Mouse (Mus musculus): Measurements from ENCODE around the gene Scn3b.

The Scn3b gene

GRCm38 (mm10) chr9:40269103-40269861 lies at the start of gene Scn3b:
Scn3b (plus strand) TSS chr9:40269217.
- peak; percentile 22 to 45 for DNase-seq (ENCODE audit: low spot score in 2 of 2)

GRCm38 (mm10) chr9:40224289-40224688 lies 44.7 kb upstream of the Scn3b start:
- no peak for DNase-seq (ENCODE audit: low spot score in 2 of 2)

- DNase-seq (ENCODE audit: low spot score in 2 of 2), result no peak
Measured at GRCm38 (mm10) chr9:40227874-40228789, 40.9 kb upstream of the Scn3b start.

- no peak for DNase-seq (ENCODE audit: low spot score in 2 of 2)
Measured at GRCm38 (mm10) chr9:40228804-40229331, 40.1 kb upstream of the Scn3b start.

GRCm38 (mm10) chr9:40229479-40229878 lies 39.5 kb upstream of the Scn3b start:
- DNase-seq (ENCODE audit: low spot score in 2 of 2), result no peak

- no peak for DNase-seq (ENCODE audit: low spot score in 2 of 2)
Measured at GRCm38 (mm10) chr9:40231019-40231418, 38.0 kb upstream of the Scn3b start.

GRCm38 (mm10) chr9:40234233-40235072 lies 34.6 kb upstream of the Scn3b start:
- DNase-seq (ENCODE audit: low spot score in 2 of 2), result no peak

- no peak for DNase-seq (ENCODE audit: low spot score in 2 of 2)
Measured at GRCm38 (mm10) chr9:40235220-40235619, 33.8 kb upstream of the Scn3b start.

- DNase-seq (ENCODE audit: low spot score in 2 of 2), result no peak
Measured at GRCm38 (mm10) chr9:40239749-40240148, 29.3 kb upstream of the Scn3b start.

GRCm38 (mm10) chr9:40240311-40240710 lies 28.7 kb upstream of the Scn3b start:
- no peak for DNase-seq (ENCODE audit: low spot score in 2 of 2)

GRCm38 (mm10) chr9:40241223-40241801 lies 27.7 kb upstream of the Scn3b start:
- DNase-seq (ENCODE audit: low spot score in 2 of 2), result no peak

GRCm38 (mm10) chr9:40241951-40242888 lies 26.8 kb upstream of the Scn3b start:
- DNase-seq (ENCODE audit: low spot score in 2 of 2), result no peak

GRCm38 (mm10) chr9:40245466-40245865 lies 23.6 kb upstream of the Scn3b start:
- DNase-seq (ENCODE audit: low spot score in 2 of 2), result no peak

GRCm38 (mm10) chr9:40245974-40246665 lies 22.9 kb upstream of the Scn3b start:
- DNase-seq (ENCODE audit: low spot score in 2 of 2), result no peak

- DNase-seq (ENCODE audit: low spot score in 2 of 2), result no peak
Measured at GRCm38 (mm10) chr9:40246702-40247101, 22.3 kb upstream of the Scn3b start.

- no peak for DNase-seq (ENCODE audit: low spot score in 2 of 2)
Measured at GRCm38 (mm10) chr9:40249106-40249505, 19.9 kb upstream of the Scn3b start.

GRCm38 (mm10) chr9:40252459-40252858 lies 16.6 kb upstream of the Scn3b start:
- DNase-seq (ENCODE audit: low spot score in 2 of 2), result no peak

GRCm38 (mm10) chr9:40263874-40264273 lies 5.1 kb upstream of the Scn3b start:
- no peak for DNase-seq (ENCODE audit: low spot score in 2 of 2)

GRCm38 (mm10) chr9:40268040-40268747 lies 823 bp upstream of the Scn3b start:
- DNase-seq (ENCODE audit: low spot score in 2 of 2), result no peak
